Mouse (Mus musculus) cerebellum, adult 8-10 months (tissue): ENCODE results near the gene Olfr628.
"Not testable (repeated sequence)": the region's sequence is repeated elsewhere in the genome, so short reads cannot be mapped to it uniquely, and the experiment has no call there.

Experiments
- DNase-seq: peaks from one replicate; pipeline ENCODE4 v3.0.0; 2022

Olfr628 gene

DNA sequence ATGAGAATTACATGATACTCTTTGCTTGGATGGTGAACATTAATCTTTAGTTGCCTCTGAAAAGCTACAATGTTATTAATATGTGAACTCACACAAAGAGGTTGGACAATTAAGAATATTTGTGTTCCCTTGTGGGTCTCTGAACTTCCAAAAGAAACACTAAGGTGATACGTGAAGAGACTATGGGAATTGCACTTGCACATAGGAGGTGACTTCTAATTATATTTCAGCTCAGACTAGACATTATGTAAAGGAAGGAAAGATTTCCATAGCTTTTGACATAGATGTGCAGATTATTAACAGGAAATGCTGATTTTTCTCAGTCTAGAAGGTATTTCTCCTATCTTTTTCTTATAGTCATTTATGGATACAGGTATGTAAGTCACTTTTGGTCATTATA, at the start of gene Olfr628:
Gene Olfr628 (plus strand): TSS at position 301 of the 400 bp plus-strand sequence.
- DNase-seq = no peak

DNA sequence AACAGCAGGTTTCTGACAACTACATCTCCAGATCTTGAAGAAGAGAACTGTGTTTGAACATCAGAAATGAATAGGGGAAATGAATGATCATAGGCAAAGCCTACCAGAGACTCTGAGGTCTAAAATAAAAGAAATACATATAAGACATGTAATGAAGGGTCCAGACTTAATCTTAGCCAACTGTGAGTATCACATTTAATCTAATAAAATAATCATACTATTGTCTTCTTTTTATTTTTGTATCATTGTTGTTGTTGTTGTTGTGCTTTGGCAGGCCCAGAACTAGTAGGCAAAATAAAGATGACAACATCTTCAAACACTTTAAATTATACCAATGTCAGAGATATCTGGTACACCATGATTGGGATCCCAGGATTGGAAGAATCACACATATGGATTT, 47.8 kb upstream of the Olfr628 start, which contains the start of gene Olfr625-ps1:
Gene Olfr625-ps1 (plus strand): TSS at position 301 of the 400 bp plus-strand sequence.
- no peak for DNase-seq

GRCm38 (mm10) chr7:103699469-103699868, 30.7 kb upstream of the Olfr628 start:
- no peak for DNase-seq

- no peak for DNase-seq
Observed at GRCm38 (mm10) chr7:103712024-103712423, 18.1 kb upstream of the Olfr628 start.

GRCm38 (mm10) chr7:103714371-103714770, 15.8 kb upstream of the Olfr628 start, which contains the start of gene Olfr243:
Gene Olfr243 (plus strand): TSS chr7:103714671.
- DNase-seq = no peak

- not testable (repeated sequence) for DNase-seq
Observed at GRCm38 (mm10) chr7:103716398-103716797, 13.8 kb upstream of the Olfr628 start.

GRCm38 (mm10) chr7:103744843-103745242, 14.7 kb downstream of the Olfr628 start, which contains the start of gene Olfr629:
Gene Olfr629 (minus strand): TSS chr7:103744943.
- DNase-seq = no peak

DNA sequence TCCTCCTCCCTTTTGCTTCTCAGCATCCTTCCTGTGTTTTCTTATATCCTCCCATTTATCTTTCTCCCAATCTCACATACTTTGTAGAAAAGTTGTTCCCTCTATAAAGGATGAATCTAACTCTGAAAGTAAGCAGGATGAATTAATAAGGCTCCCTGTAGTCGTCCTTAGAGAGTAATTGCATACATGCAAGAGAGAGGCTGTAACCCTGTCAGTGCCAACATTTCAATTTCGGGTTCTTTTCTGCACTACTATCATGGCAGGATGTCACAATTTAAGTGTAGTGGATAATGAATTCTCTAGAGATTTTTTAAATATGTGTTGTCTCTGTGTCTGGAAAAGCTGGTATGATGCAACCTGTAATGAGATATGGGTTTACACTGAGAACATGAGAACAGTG, 27.1 kb downstream of the Olfr628 start, which contains the start of gene Olfr630:
Gene Olfr630 (minus strand): TSS at position 101 of the 400 bp plus-strand sequence.
- DNase-seq = no peak

DNA sequence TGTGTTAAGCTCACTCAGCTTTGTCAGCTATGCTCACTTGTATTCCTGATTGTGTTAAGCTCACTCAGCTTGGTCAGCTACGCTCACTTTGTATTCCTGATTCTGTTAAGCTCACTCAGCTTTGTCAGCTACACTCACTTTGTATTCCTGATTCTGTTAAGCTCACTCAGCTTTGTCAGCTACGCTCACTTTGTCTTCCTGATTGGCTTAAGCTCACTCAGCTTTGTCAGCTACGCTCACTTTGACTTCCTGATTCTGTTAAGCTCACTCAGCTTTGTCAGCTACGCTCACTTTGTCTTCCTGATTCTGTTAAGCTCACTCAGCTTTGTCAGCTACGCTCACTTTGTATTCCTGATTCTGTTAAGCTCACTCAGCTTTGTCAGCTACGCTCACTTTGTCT, 32.0 kb downstream of the Olfr628 start:
- not testable (repeated sequence) for DNase-seq

GRCm38 (mm10) chr7:103767687-103768086, 37.5 kb downstream of the Olfr628 start:
- not testable (repeated sequence) for DNase-seq

DNA sequence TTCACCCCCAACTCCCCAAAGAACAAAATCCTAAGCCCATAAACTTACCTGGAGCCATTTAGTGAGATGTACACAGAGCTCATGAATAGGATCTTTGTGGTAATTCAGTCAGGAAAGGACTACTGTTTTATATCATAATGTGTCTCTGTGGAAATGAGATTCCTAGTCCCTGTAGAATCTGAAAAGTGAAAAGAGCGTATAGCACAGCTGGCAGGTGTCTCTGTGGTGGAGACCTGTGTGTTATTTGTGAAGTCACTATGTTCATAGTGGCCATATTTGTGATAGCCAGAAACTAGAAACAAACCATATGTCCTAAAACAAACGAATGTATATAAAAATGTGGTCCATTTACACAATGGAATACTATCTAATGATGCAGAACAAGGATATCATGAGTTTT, 41.3 kb downstream of the Olfr628 start, which contains the start of gene Olfr69:
Gene Olfr69 (minus strand): TSS at position 101 of the 400 bp plus-strand sequence.
- no peak for DNase-seq

DNA sequence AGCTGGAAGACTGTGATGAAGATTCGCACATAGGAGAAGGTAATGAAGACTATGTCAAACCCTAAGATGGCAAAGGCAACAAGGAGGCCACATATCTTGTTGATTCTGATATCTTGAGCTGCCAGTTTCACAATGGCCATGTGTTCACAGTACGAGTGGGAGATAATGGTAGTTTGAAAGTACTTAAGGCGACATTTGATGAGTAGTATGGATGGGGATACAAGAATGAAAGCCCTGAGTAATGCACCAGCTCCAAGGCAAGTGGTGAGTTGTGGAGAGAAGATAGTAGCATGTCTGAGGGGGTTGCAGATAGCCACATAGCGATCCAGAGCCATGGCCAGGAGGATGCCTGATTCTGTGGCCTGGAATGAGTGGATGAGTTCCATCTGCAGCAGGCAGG, 47.5 kb downstream of the Olfr628 start:
- DNase-seq = not testable (repeated sequence)

DNA sequence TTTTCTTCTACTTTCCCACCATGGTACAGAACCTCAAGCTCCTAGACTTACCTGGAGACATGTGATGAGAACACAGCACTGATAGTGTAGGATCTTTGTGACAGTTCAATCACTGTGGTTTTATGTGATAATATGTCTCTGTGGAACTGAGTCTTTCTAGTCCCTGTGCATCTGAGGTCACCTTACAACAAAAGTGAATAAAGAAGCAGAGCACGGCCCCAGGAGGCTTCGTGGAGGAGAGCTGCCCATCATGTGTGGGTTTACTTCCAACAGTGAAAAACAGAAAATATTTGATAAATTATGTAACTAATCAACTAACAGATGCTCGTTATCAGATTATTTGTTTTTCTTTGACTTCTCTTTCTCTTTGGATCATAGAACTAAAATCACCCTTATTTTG, 49.4 kb downstream of the Olfr628 start, which contains the start of gene Olfr68:
Gene Olfr68 (minus strand): TSS at position 101 of the 400 bp plus-strand sequence.
- no peak for DNase-seq
